Mouse (Mus musculus) heart, embryonic 16.5 days (tissue): Measurements from ENCODE around the gene Cfap46. TPM values are rescaled to one million over a fixed set of nuclear protein-coding genes. Genes with fewer than 3 reads are reported as not detected.
"Not testable (repeated sequence)": the region's sequence is repeated elsewhere in the genome, so short reads cannot be mapped to it uniquely, and the experiment has no call there.

Experiments
- ATAC-seq: fragments of 200-750 bp; cut with Nextera tagmentation; replicated peaks from 2 replicates; pipeline ENCODE4 v1.8.0; 2017; ENCODE audit warnings: moderate number of reproducible peaks; ENCODE audit not compliant: insufficient read depth, low FRiP score; ENCODE audit errors: extremely low read depth
- H3K27ac ChIP-seq: fragments of 300-500 bp; sonication (generic); 2 replicates; pipeline ENCODE4 v1.5.1; 2014; ENCODE audit warnings: mild to moderate bottlenecking, low read length, control low read depth, moderate library complexity
- H3K27me3 ChIP-seq: fragments of 300-500 bp; sonication (generic); 2 replicates; pipeline ENCODE4 v1.6.1; 2014; ENCODE audit warnings: low read length, mixed read lengths; ENCODE audit not compliant: control insufficient read depth, insufficient read depth
- H3K36me3 ChIP-seq: fragments of 300-500 bp; sonication (generic); 2 replicates; pipeline ENCODE4 v1.6.1; 2014; ENCODE audit not compliant: control insufficient read depth, insufficient read depth
- H3K4me1 ChIP-seq: fragments of 300-500 bp; sonication (generic); 2 replicates; pipeline ENCODE4 v1.6.1; 2014; ENCODE audit warnings: low read length, mixed read lengths; ENCODE audit not compliant: control insufficient read depth, insufficient read depth
- H3K4me2 ChIP-seq: fragments of 300-500 bp; sonication (generic); 2 replicates; pipeline ENCODE4 v1.6.1; 2014; ENCODE audit warnings: low read depth, mild to moderate bottlenecking, control low read depth, low read length
- H3K4me3 ChIP-seq: fragments of 300-500 bp; sonication (generic); 2 replicates; pipeline ENCODE4 v1.5.1; 2014; ENCODE audit warnings: mild to moderate bottlenecking, control low read depth, low read length
- H3K9ac ChIP-seq: fragments of 300-500 bp; sonication (generic); 2 replicates; pipeline ENCODE4 v1.6.1; 2014; ENCODE audit warnings: low read length, control low read depth
- H3K9me3 ChIP-seq: fragments of 300-500 bp; sonication (generic); replicated peaks from 2 replicates; pipeline ENCODE4 v1.6.1; 2016; ENCODE audit warnings: low read length; ENCODE audit not compliant: control insufficient read depth
- WGBS: fragments of 180-500 bp; shearing (Covaris S2); extraction: QIAGEN DNeasy Blood & Tissue Kit; methylation state at CpG from one replicate; pipeline ENCODE4 v1.1.7; 2014; 5-methylcytosine and 5-hydroxymethylcytosine counted together
- polyA plus RNA-seq: library from polyadenylated mRNA; unstranded; fragments of >200 nt; fragmentation: Nextera tagmentation; extraction: Ambion mirVana; gene quantifications from 2 replicates; pipeline ENCODE4 v1.2.1, GENCODE M21; 2015

Gene Cfap46
- polyA plus RNA-seq, 1 experiment from 2014 or later: 0.59 TPM

DNA sequence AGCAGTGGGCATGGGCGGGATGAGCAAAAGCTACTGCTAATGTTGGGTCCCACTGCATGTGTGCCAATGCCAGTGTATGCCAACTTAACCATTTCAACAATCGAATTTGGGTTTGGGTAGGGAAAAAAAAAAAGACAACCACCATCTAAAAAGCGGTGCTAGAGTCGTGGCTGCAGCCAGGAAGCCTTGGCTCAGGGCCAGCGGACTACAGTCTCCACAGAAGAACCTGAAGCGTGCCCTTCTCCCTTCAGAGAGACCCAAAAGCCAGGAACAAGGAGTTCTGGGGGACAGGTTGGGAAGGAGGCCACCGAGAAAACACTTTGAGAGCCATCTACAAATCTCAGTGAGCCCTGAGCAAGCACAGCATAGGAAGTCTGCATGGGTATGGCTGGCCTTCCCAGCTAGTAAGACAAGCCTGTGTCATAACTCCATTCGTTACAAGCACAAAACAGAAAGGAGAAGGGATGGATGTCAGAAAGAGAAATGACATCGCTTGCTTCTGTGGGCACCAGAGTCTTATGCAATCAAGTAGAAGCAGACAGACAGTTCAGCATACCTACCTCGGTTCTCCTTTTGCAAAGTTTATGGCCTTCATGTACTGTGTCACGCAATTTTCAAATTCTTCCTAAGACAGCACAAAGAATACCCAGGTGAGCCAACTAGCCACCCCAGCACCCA is 1.6 kb downstream of the Cfap46 start:
- Histone ChIP-seq H3K4me2 (no peak overlapping the region), H3K4me3 (no peak overlapping the region), H3K4me1 (peaks cover 5% of the 10 kb centered on the region), H3K36me3 (no peaks in the 10 kb centered on the region), H3K27ac (no peak overlapping the region), H3K27me3 (peaks cover 17% of the 10 kb centered on the region), H3K9me3 (no peaks in the 10 kb centered on the region), H3K9ac (no peak overlapping the region)
- ATAC-seq: no peak
- 61% methylated on average over 11 of the region's 11 CpGs for WGBS

DNA sequence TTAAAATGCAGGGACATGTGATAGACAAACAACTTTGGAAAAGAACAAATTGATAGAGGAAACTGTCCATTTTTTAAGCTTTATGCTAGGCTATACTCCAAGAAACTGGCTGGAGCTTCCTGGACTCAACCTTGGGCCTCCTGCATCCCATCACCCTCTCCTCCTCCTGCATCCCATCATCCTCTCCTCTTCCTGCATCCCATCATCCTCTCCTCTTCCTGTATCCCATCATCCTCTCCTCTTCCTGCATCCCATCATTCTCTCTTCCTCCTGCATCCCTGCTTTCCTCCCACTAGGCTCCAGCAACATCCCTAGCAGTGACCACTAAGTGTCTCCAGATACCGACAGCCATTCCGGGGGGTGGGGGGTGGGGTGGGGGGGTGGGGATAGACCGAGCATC is 7.2 kb downstream of the Cfap46 start:
- Histone ChIP-seq H3K36me3 (no peaks in the 10 kb centered on the region), H3K27me3 (peaks cover 6% of the 10 kb centered on the region; the same call in 1 of the 2 replicates), H3K9me3 (no peaks in the 10 kb centered on the region), H3K4me3 (no peak overlapping the region), H3K27ac (no peak overlapping the region), H3K4me2 (no peak overlapping the region), H3K4me1 (no peaks in the 10 kb centered on the region), H3K9ac (no peak overlapping the region)
- ATAC-seq: no peak
- 49% methylated on average over 3 of the region's 3 CpGs for WGBS

DNA sequence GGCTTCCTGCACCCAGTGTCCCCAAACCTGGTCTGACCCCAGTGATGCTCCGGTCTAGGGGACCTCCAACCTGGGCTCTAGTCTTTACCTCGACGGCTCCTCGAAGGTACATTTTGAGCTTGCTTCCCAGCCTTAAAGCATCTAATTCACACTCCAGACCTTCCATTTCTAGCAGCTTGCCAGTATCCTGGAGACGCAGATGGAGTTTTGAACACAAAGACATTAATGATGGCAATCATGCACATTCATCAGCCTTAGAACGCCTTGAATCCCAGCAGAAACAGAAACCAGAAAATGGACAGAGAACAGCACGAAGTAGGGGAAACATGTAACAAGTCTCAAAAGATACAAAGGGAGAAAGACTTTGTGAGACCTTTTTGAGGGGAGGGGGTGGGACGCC is 16.7 kb downstream of the Cfap46 start:
- Histone ChIP-seq H3K4me2 (no peak overlapping the region), H3K4me3 (no peak overlapping the region), H3K27me3 (peaks cover 4% of the 10 kb centered on the region; the same call in 1 of the 2 replicates), H3K27ac (no peak overlapping the region), H3K9me3 (no peaks in the 10 kb centered on the region), H3K36me3 (no peaks in the 10 kb centered on the region), H3K9ac (no peak overlapping the region), H3K4me1 (no peaks in the 10 kb centered on the region)
- ATAC-seq: no peak
- WGBS: 81% methylated on average over 8 of the region's 8 CpGs

DNA sequence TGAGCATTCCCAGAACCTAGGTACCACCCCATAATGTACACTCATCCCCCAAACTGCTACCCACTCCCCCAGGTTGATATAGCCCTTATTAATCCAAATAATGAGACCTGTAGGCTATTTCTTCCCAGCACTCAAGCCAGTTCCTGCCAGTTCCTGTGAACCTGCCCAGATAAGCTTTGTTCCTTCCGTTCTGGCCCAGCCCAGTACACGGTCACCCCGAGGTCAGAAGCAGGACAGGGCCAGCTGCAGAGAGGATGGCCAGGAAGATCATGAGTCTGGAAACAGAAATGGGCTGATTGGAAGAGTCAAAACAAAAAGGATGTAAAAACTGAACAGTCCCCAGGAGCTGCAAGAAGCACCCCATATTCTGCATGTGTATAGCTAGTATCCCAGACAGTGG is 20.3 kb downstream of the Cfap46 start:
- no peak overlapping the region for H3K4me3 ChIP-seq
- peaks cover 4% of the 10 kb centered on the region; the same call in 1 of the 2 replicates for H3K27me3 ChIP-seq
- no peaks in the 10 kb centered on the region for H3K4me1 ChIP-seq
- ATAC-seq: no peak
- no peaks in the 10 kb centered on the region for H3K36me3 ChIP-seq
- no peaks in the 10 kb centered on the region for H3K9me3 ChIP-seq
- WGBS: 42% methylated on average over 3 of the region's 3 CpGs
- H3K4me2 ChIP-seq: no peak overlapping the region
- H3K27ac ChIP-seq: no peak overlapping the region
- no peak overlapping the region for H3K9ac ChIP-seq

DNA sequence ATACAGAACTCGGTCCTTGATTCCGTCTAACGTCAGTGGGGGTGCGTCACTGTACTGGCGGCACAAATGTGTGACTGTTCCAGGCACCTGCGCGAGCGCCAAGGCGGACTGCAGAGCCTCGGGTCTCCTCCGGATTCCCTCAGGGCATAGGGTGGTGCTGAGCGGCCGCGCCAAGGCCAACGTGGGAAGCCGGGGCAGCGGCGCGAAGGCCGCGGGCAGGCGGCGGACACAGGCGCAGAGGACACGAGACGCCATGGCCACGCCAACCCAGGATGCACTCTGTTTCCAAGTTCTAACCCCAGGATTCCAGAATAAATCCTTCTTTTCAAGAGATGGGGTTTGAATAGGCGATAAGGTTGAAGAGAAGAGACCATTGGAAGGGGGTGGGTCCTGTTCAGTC is 23.7 kb downstream of the Cfap46 start:
- not testable (repeated sequence) for H3K4me3 ChIP-seq, H3K36me3 ChIP-seq, H3K9me3 ChIP-seq, ATAC-seq, H3K4me1 ChIP-seq, H3K4me2 ChIP-seq, H3K9ac ChIP-seq, H3K27ac ChIP-seq, H3K27me3 ChIP-seq
- WGBS: 91% methylated on average over 24 of the region's 28 CpGs

DNA sequence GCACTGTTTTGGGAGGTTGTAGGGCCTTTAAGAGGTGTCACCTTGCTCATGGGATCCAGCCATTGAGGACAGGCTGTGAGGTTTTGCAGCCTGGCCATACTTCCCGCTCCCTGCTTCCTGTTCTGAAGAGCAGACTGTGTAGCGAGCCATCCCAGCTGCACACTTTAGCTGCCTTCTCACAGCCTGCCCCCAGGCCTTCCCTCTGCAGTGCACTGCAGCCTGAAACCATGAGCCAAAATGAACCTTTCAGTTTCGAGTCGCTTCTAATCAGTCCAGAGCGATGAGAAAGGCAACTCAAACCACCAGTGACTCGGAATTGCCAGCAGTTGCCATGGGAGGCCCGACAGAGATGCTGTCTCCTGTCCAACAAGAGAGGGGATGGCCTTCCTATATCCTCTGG is 33.9 kb downstream of the Cfap46 start:
- no peaks in the 10 kb centered on the region for H3K4me1 ChIP-seq
- H3K36me3 ChIP-seq: no peaks in the 10 kb centered on the region
- no peak overlapping the region for H3K27ac ChIP-seq
- H3K4me3 ChIP-seq: no peak overlapping the region
- no peaks in the 10 kb centered on the region for H3K27me3 ChIP-seq
- H3K9me3 ChIP-seq: no peaks in the 10 kb centered on the region
- no peak for ATAC-seq
- H3K4me2 ChIP-seq: no peak overlapping the region
- no peak overlapping the region for H3K9ac ChIP-seq
- WGBS: 72% methylated on average over 7 of the region's 7 CpGs

DNA sequence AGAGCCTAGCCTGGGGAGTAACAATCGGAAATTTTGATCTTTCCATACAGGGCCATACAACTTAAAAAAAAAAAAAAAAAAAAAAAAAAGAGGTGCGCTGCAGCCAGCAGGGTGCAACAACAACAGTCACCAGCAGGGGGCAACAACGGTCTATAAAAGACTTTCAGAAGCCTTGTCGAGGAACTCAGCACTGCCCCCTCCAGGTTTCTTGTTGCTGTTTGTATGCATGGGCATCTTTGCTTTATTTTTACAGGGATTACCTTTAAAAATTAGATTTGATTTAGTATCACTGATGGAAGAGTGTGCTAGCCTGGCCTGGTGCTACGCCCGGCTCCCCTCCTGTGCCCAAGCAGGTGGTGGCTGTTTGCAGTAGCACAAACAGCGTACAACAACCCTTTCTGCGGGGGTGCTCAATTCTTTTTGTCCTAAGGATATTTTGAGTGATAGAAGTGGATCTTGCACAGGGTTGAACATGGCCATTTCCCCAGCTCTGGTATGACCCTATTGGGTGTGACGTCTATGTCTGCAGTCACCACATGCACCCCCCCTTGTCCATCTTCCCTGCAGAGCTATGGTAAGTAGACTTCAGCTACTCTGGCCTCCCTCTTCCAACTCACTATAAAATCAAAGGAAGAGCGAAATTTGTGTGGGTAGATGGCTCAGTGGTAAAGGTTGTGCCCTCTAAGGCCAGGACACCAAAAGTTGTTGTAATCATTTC is 35.4 kb downstream of the Cfap46 start:
- ATAC-seq: no peak
- no peaks in the 10 kb centered on the region for H3K27me3 ChIP-seq
- no peaks in the 10 kb centered on the region for H3K9me3 ChIP-seq
- H3K4me1 ChIP-seq: no peaks in the 10 kb centered on the region
- H3K9ac ChIP-seq: no peak overlapping the region
- H3K27ac ChIP-seq: no peak overlapping the region
- no peaks in the 10 kb centered on the region for H3K36me3 ChIP-seq
- no peak overlapping the region for H3K4me3 ChIP-seq
- H3K4me2 ChIP-seq: no peak overlapping the region
- WGBS: 49% methylated on average over 9 of the region's 10 CpGs

DNA sequence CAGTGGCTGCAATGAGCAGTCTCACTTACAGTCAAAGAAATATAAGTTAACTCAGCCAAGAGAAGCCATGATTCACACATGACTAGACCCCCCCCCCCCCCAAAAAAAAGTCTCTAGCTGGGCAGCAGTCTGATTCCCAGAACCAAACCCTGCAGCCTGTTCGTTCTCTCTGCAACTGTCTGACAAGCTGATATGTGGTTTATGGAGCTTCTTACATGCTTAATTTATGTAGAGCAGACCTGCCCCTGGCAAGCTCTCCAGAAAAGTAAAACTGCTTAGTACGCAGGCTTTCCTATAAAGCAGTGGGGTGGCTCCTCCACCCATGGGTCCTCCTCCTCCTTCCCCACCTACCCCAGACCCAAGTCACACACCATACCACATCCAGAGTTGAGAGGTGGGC is 50.2 kb downstream of the Cfap46 start:
- Histone ChIP-seq H3K4me2 (no peak overlapping the region), H3K9me3 (no peaks in the 10 kb centered on the region), H3K9ac (no peak overlapping the region), H3K27me3 (peaks cover 4% of the 10 kb centered on the region; the same call in 1 of the 2 replicates), H3K36me3 (no peaks in the 10 kb centered on the region), H3K4me1 (no peaks in the 10 kb centered on the region), H3K4me3 (no peak overlapping the region), H3K27ac (no peak overlapping the region)
- WGBS: 62% methylated on average over 2 of the region's 2 CpGs
- ATAC-seq: no peak

DNA sequence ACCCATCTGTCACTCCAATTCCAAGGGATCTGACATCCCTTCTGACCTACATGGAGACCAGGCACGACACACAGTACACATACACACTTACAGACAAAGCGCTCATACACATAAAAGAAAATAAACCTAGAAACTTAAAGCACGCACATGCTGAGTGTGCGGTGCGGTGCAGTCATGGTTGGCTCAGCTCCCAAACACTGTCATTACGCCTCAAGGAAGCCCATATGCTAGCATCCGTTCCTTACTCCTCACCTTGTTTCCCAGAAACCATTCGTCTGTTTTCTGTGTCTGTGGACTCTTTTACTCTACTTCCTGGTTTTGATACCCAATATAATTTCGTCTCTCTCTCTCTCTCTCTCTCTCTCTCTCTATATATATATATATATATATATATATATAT is 58.5 kb downstream of the Cfap46 start:
- no peak overlapping the region for H3K27ac ChIP-seq
- no peak overlapping the region for H3K9ac ChIP-seq
- no peaks in the 10 kb centered on the region for H3K4me1 ChIP-seq
- 70% methylated on average over 9 of the region's 9 CpGs for WGBS
- no peaks in the 10 kb centered on the region for H3K36me3 ChIP-seq
- H3K4me2 ChIP-seq: no peak overlapping the region
- ATAC-seq: no peak
- no peak overlapping the region for H3K4me3 ChIP-seq
- no peaks in the 10 kb centered on the region for H3K9me3 ChIP-seq
- no peaks in the 10 kb centered on the region; the same call in 1 of the 2 replicates for H3K27me3 ChIP-seq
